Mouse (Mus musculus): ENCODE measurements at regions not wholly inside any gene's neighbourhood (a gene's known extent, or its start where the extent isn't known, plus 50 kb on each side); places are given as distances from the start of the nearest gene placed in this dataset.

- DNase-seq, result peak; percentile 3
Measured at GRCm38 (mm10) chr8:5601116-5601515, 496.0 kb upstream of the Slc10a2 start.

GRCm38 (mm10) chr8:5591571-5591970 lies 486.4 kb upstream of the Slc10a2 start:
- DNase-seq, result no peak

Measured in adrenal gland, postnatal 25 days (tissue).